Mouse (Mus musculus) neural tube, embryonic 10.5 days (tissue): ENCODE results near the gene Dhx40.
"Not testable (repeated sequence)": the region's sequence is repeated elsewhere in the genome, so short reads cannot be mapped to it uniquely, and the experiment has no call there.

Experiments used
- DNase-seq: peaks from one replicate; pipeline ENCODE4 v3.0.0-alpha.2; 2017; ENCODE audit warnings: low spot score; ENCODE audit errors: extremely low spot score

Dhx40 gene

DNA sequence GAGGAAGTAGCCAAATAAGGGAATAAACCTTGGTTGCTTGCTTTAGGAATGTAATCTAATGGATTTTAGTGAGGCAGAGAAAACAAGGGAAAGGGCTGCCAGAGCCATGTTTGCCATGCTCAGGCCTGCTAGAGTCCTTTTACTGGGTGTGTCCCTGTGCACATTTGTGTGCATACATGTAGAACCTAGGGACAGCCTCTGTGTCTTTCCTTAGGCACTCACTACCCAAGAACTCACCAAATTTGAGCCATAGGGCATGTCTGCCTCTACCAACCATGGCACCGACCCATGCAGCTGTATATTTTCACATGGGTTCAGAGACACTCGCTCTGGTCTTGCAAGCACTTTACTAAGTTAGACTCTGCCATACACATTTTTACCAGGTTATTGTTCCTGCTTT lies 11.4 kb upstream of the Dhx40 start:
- no peak for DNase-seq

DNA sequence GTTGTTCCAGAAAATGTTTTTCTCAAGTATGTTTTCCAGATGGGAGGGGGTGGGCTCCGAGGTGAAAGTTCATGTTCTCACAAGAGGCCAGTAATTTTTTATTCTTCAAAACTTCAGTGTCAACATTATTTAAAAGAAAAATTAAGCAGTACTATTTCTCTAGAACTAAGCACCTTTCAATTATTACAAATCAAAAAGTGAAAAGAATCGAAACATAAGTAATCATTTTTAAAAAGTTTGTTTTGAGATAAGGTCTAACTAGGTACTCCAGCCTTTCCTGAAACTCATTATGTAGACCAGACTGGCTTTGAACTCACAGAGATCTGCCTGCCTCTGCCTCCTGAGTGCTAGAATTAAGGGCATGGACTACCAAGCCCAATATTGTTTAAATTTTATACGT lies 8.7 kb upstream of the Dhx40 start:
- DNase-seq, result not testable (repeated sequence)

DNA sequence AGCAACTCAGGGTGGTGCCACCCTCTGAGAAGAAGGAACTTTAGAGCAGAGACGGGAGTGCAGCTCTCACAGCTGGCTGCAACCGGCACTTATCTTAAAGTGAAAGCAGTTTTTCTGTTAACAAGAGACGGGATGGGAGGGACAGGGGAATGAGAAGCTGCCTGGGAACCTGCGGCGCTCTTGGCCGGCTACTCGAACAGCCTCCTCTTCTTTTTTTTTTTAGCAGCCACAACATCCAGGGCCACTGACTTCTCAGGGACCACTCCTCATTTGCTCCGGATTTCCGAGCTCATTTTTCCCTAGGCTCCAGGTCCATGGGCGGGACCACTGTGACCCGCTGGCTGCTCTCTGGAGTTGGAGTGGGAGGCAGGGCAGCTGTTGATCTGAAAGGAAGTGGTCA lies 6.9 kb upstream of the Dhx40 start:
- DNase-seq, result not testable (repeated sequence)

DNA sequence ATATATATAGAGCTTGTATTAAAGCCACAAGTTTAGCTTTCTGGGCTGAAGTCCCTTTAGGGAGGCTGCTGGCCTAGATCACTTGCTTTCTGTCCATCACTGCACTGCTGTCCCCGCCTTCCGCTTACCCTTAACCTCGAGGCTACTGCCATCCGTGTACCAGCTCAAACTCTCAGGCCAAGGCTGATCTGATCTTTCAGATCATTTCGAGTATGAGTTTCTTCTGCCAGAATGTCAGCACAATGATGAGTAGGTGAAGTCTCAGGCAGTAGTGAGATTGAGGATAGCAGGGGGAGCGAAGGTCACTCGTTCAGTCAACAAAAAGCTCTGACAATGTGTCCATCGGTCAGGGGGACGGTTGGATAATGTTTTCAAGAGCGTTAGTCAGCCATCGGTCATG lies 5.7 kb upstream of the Dhx40 start:
- not testable (repeated sequence) for DNase-seq

DNA sequence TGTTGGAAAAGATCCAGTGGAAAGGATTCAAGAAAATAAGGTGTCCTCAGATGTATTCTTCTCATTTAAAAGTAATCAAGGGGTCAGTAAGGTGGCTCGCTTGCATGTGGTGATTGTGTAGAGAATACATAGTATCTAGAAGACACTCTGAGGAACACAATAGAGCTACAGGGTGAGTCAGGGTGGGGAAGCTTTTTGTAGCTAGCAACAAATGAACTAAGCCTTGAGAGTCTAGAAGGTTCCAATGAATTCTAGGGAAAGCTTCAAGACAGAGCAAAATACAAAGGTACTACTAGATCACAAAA lies 3.7 kb upstream of the Dhx40 start:
- DNase-seq, result no peak

DNA sequence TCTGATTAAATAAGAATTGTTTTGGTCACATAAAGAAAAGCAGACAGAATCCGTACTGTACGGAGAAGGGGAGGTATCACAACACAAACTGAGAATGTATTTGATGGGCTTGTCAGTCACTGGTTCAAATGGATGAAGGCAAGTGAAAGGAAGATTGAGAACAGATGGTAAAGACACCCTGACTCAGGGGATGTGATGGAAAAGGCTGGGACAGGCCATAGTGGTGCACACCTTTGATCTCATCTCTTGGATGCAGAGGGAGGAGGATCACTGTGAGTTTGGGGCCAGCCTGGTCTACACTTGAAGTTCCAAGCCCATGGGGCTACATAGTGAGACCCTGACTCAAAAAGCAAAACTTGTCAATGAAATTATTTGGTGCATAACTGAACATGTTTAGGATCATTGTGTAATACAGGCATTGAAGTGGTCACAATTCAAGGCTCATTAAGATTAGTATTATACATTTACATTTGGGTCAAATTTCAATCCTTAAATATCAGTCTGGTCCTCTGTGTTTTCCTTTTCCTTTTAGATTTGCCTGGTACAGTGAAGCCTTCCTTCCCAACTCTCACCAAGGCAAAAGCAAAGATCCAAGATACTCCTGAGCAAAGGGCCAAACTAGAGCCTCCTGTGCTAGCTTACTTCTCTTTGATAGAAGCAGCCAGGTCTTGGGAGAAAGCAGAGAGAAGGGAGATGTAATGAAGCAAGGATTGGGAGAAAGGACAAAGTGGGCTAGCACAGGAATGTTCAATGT lies 3.2 kb upstream of the Dhx40 start:
- no peak for DNase-seq

DNA sequence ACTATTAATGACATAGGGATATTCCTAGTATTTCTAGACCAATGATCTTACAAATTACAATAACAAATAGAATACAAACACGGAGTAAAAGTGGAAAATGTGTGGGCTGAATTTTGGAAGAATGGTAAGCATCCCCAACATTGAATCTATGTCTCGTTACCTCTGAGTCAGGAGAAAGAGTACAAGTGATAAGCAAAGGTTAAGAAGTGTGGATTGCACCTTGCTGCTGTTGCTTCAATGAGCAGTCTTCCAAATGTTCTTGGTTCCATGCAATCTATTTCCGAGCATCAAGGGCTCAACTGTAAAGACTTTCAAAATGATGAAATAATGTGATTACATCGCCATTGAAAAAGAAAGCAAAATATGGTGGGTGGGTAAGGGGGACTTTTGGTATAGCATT lies 2.3 kb upstream of the Dhx40 start:
- no peak for DNase-seq

DNA sequence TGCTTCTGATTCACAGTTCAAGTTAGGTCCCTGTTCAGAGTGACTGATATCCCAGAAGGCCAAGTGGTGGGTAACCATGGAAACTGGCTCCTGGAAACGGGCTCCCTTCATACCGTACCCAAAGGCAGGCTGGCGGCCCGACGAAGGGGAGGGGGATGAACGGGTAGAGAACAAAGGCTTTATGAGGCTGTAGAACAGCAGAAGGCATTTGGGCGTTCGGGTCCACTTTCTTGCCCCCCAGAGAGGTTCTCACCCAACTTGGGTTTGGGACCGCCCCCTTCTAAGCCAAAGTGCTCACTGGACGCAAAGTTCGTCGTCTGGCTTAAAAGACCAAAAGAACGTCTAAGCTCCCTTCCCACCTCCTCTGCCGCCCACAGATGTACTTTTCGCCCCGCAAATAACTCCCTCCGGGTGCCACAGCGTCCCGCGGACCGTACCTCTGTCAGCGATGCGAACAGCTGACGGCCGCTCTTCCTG lies 507 bp downstream of the Dhx40 start:
- peak; percentile 72 for DNase-seq

DNA sequence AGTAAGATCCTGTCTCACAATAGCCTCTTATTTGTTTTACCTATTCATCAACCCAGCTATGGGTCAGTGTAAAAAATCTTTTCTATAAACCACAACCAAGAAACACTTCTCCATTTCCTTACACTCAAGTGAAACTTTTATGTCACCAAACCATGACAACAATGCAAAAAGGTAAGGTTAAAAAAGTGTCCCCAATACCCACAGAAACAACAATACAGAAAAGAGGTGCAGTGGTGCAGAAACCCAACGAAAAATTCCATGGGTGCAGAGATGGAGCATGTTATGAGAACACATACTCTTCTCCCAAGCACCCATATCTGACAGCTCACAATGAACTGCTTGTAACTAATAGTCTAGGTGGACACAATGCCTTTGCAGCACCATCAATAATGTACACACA lies 13.4 kb downstream of the Dhx40 start:
- DNase-seq, result no peak

DNA sequence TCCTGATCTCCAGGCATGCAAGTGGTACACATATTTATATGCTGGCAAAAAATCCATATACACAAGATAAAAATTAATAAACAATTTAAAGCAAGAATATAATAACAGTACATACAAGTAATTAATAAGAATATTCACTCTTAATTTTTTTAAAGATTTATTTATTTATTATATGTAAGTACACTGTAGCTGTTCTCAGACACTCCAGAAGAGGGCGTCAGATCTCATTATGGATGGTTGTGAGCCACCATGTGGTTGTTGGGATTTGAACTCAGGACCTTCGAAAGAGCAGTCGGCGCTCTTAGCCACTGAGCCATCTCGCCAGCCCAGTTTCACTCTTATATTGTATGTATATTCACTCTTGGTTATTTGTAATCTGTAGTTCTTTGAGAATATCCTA lies 20.1 kb downstream of the Dhx40 start:
- DNase-seq, result not testable (repeated sequence)

DNA sequence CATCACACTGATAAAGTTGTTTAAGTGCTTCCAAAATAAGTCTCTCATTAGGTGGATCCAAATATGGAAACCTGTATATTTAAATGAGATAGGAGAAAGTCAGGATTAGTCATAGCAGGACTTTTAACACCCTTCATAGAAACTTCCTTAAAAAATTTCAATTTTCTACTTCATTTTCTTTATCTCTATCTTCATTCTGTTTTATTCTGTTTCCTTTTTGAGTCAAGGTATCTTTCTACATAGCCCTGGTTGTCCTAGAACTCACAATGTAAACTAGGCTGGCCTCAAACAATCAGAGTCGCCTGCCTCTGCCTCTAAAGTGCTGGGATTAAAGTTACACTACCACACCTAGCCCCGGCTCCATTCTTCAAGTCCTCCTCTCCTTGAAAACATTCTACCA lies 21.8 kb downstream of the Dhx40 start:
- DNase-seq, result no peak

DNA sequence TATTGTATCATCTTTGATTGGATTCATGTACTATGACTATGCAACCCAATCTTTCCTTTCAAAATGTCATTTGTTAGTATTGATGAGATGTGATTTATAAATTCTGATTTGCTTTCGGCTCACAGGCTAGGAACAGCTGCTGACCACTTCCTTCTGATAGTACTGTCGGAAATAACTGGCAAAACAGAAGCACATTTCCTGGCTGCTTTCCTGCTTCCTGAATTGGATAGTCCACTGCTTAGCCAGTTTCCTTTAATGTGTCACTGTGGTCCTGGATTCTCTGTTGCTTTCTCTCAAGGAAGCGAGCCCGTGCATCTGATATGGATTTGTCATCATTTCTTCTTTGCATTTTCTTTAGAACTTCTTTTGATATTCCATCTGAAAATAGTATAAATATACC lies 37.7 kb downstream of the Dhx40 start:
- DNase-seq, result no peak

DNA sequence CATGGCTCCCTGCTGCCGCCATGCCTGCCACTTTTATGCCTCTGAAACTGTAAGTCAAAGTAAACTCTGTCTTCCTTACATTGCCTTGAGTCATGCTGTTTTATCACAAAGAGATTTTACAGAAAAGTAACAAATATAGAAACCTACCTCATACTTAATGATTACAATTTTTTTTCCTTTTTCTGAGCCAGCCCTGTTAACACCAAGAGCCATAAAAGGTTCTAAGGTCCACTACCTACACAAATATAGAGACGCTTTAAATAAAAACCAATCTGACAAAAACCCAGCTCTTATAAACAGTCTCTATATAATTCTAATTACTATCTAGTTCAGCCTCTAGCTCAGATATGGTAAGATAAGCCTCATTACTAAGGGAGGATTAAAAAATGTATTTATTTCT lies 43.0 kb downstream of the Dhx40 start:
- no peak for DNase-seq

DNA sequence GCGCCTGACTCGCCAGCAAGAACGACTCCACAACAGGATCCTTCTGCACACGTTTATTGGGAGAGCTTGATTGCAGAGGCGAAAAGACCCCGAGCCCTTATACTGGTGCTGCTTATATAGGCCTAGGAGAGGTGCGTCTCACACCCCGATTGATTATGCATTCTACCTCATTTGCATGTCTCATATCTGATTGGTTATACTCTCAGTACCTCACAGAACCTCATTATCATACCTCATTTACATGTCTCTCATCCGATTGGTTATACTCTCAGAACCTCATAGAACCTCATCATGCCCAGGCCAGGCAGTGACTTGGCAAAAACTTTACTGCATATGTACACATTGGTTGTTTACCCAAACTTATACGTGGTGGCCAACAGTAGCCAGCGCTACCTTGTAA lies 44.4 kb downstream of the Dhx40 start:
- not testable (repeated sequence) for DNase-seq

DNA sequence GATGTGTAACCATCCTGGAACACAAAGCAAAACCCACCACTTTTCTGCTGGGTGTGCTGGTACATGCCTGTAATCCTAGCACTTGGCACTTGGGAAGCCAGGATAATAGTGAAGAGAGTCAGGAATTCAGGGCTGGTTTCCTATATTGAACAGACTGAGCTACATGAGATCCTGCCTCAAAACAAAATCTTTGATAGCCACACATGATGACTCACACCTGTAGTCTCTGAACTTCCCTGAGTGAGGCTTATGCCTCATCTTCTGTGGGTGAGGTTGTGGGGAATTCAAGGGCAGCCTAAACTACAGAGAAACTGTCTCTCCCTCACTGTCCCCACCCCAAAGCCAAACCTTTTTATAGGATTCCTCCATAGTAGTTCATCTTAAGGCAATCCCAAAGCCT lies 47.2 kb downstream of the Dhx40 start:
- DNase-seq, result no peak

DNA sequence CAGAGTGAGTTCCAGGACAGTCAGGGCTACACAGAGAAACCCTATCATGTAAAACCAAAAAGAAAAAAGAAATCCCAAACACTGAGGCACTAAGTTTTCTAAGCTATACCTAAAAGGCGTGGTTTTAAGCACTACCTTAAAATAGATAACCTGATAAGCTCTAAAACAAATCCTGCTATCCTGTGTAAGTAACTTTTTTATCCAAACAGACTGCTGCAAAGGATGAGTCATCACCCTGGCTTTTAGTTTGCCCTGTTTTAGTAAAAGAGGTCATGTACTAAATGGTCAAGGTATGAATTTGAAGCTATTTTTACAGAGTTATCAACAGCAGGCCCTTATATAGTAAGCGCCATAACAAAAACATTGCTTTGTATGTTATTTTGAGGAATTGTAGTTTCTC lies 47.7 kb downstream of the Dhx40 start:
- DNase-seq, result no peak

DNA sequence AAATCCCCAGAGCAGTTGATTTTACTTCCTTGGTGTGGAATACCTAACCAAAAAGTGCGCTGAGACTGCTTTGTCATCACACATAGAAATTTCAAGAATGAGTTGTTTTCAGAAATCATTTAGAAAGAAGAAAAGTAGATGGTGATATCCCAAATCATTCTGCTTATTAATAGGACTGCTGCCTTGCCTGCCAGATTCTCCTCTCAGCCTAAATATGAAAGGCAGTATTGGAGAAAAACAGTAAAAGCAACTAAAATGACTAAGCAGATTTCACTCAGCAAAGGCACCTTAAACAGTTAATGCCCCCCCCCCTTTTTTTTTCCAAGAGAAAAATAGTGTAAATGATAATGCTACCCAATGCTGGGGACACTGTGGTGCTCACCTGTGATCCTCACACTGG lies 48.3 kb downstream of the Dhx40 start:
- no peak for DNase-seq

DNA sequence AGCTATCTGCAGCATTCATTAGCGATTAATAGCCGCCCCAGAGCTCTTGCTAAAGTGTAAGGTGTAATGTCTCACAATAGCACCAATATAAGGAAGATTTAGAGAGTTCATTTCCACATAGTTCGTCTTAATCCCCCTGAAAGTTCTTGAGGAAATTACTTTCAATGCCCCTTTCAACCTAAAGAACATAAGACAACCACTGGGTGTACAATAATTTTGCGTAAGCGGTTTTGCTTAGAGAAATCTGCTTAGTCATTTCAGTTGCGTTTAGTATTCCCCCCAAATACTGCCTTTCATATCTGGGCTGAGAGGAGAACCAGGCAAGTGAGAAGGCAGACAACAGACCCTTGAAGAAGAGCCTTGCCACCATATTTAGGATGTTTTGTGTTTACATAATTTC lies 49.0 kb downstream of the Dhx40 start:
- DNase-seq, result no peak

DNA sequence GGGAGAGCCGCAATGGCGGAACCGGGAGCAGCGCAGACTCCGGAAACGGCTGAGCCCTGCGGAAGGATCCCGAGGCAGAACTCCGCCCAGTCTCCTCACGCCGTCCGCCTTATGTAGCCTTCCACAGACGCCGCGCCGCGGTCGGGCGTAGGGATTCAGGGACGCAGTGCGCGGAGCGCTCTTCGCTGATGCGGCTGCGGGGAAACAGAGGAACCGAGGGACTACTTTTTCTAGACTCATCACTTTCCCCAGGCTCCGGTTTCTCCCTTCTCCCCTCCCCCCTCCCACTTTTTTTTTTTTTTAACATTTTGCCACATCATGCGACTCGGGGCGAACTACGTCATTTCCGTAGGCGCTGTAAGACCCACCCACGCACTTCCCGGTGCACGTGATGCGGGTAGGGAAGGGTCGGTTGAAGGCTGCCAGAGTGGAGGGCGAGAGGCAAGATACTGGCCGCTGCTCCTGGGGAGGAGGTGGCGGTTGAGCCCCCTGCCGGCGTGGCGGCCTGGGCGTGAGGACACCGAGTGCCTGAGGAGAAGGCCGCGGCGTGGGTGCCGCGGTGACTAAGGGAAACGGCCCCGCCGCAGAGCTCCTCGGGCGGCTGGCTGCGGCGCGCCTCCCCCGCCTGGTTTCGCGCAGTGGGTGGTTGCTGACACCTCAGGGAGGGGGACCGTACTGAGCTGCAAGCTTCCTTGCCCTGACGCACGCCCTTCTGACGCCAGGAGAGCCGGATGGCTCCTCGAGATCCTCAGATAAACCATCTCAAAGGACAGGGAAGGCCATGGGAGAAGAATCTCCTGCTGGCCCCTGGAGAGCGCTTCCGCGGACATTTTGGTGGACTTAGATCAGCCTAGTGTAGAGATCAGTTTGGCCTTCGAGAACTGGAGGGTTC lies 49.8 kb downstream of the Dhx40 start, which contains the start of gene Cltc:
Gene Cltc, minus strand, starts transcription at position 86 of the 892 bp plus-strand sequence.
- DNase-seq, result peak; percentile 97

DNA sequence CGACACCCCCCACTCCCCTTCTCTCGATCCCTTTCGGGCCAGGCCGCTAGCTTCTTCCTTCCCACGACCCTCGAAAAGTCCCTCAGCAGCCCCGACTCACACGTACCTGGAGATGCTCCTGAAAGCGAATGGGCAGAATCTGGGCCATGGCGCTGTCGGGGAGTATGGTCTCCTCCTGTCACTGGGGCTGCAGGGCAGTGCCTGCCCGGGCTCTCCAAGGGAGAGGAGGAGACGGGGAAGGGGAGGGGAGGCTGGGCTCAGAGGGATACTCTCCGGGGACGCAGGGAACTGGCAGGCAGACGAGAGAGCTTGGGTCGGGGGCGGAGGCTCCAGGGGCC lies 50.4 kb downstream of the Dhx40 start:
- no peak for DNase-seq

DNA sequence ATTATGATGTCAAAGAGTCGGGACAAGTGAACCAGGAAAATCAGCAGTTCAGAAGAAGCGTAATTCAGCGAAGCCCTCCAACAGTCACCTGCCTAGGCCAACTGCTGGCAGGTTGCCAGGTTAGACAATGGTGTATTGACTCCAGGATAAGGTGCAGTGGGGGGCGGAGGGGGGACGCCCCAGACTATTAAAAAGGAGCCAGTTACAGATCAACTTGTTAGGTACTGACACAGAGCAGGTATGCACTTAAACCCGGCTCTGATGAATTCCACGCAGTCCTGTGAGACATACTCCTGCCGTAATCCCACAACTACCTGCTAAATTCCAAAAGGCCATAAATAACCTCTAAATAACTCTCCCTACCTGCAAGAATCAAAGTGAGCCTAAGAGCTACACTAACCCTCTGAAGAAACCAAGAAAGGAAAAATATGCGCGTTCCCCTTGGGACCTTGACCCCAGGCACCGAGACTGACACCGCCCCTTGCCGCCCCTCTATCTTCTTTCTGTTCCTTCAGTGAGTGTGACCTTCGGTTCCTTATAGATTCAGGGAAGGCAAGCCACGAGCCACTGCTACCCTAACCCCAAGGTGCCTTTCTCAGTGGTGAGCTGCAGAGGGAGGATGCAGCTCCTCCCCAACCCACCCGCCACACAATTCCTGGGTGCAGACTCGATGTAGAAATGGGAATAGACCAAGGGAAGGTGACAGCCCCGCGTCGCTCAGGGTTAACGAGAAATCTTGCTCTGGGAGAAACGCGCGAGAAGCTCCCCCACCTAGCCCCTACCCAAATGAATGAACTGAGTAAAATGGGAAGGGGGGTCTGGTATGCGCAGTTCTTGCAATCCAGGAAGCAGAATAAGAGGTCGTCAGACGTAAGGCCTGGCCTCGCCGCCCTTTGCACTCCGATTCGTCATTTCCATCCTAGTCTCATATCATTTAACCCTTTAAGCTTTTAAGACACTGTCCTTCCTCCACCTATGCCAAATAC lies 51.1 kb downstream of the Dhx40 start:
- DNase-seq, result peak; percentile 42

DNA sequence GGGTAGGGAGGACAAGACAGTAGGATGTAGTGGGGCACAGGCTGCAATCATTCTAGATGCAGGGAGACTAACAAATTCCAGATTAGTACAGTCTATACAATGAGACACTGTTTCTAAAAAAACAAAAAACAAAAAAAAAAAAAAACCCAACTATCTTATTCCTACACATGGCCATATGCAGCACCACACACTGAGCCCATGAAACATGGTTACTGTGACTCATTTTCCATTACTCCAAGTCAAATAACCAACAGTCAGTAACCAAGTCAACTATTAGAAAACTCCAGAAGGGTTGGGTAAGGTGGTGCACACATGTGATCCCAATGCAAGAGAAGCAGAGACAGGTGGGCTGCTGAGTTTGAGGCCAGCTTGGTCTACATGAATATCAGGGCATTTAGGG lies 55.1 kb downstream of the Dhx40 start:
- DNase-seq, result no peak
